Mouse (Mus musculus): Measurements from ENCODE around the gene Podxl. TPM values are rescaled to one million over a fixed set of nuclear protein-coding genes. Genes with fewer than 3 reads are reported as not detected.

The Podxl gene
- polyA plus RNA-seq, 1 experiment = 149 TPM

DNA sequence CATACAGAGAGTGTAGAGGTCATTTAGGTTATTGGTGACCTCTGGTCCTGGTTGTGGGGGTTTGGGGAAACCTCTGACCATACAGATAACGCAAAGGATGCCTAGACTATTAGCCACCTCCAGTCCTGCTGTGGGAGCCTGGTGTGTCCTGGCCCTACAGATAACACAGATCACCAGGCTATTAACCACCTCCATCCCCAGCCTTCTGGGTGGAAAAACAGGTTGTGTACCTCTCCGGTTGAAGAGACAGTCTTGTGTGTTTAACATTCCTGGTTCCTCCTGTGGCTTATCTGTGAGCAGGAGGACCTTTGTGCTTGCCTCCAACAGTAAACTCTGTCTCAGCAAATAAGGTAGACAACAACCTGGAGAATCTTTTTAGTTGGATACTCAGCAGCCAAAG, 27.0 kb upstream of the Podxl start:
- Histone ChIP-seq H3K27ac (ENCODE audit: insufficient read depth, low read depth, low read length) (no peak overlapping the region), H3K36me3 (ENCODE audit: control insufficient read depth, insufficient read depth, low read length) (no peaks in the 10 kb centered on the region), H3K4me1 (ENCODE audit: control insufficient read depth, insufficient read depth, low read length) (peaks cover 5% of the 10 kb centered on the region), H3K27me3 (replicated peaks; ENCODE audit: control insufficient read depth, insufficient read depth, low read length) (no peaks in the 10 kb centered on the region), H3K4me3 (ENCODE audit: insufficient read depth, low read depth, low read length) (no peak overlapping the region)
- no peak for DNase-seq
- 90% methylated on average over 2 of the region's 2 CpGs for WGBS
- TF ChIP-seq CTCF (conservative IDR thresholded peaks at IDR 0.05; ENCODE audit: insufficient read depth, insufficient read length, low read depth, low read length) (no peak), POLR2A (IDR thresholded peaks at IDR 0.05; ENCODE audit: low read depth, low read length) (no peak)

DNA sequence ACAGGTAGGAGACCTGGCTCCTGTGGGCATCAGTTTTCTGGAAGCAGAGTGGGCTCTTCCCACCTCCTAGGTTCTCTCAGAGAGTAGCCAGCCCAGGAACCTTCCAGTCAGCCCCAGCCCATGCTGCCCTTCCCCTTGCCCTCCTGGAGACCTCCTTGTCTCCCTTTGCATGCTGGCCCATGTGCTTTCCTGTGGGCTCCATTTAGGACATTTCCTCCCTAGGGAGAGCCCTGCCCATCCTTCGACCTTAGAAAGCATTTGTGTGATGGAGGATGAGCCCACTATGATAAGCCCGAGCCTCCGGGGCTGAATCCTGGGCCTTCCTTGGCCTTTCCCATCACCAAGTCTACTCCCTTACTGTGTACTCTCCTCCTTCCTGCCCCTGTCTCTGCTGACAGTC, 25.5 kb upstream of the Podxl start:
- H3K27me3 ChIP-seq (replicated peaks; ENCODE audit: control insufficient read depth, insufficient read depth, low read length) = no peaks in the 10 kb centered on the region
- H3K36me3 ChIP-seq (ENCODE audit: control insufficient read depth, insufficient read depth, low read length) = no peaks in the 10 kb centered on the region
- 78% methylated on average over 3 of the region's 3 CpGs for WGBS
- TF ChIP-seq POLR2A (IDR thresholded peaks at IDR 0.05; ENCODE audit: low read depth, low read length) = no peak
- no peak for TF ChIP-seq CTCF (conservative IDR thresholded peaks at IDR 0.05; ENCODE audit: insufficient read depth, insufficient read length, low read depth, low read length)
- H3K27ac ChIP-seq (ENCODE audit: insufficient read depth, low read depth, low read length) = peak overlapping the region; percentile 5
- H3K4me3 ChIP-seq (ENCODE audit: insufficient read depth, low read depth, low read length) = no peak overlapping the region
- peak; percentile 84 for DNase-seq
- peaks cover 5% of the 10 kb centered on the region for H3K4me1 ChIP-seq (ENCODE audit: control insufficient read depth, insufficient read depth, low read length)

DNA sequence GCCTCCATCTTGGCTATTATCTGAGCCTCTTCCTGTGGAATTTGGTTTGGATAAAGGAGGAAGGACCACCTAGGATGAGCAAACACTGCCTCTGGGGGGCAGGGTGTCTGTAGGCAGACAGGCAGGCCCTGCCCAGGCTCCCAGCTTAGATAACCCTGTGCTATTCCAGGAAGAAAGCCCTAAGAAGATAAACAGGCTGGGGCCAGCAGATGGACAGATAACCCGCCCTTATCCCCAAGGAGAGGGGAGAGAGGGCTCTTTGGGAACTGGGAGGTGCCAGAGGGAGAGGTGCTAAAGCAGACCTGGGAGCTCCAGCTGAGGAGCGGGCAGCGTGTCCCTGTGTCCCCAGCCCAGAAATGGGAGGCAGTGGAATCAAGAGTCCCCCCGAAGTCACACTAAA, 23.9 kb upstream of the Podxl start:
- H3K4me3 ChIP-seq (ENCODE audit: insufficient read depth, low read depth, low read length) = no peak overlapping the region
- no peak overlapping the region for H3K27ac ChIP-seq (ENCODE audit: insufficient read depth, low read depth, low read length)
- no peak for TF ChIP-seq POLR2A (IDR thresholded peaks at IDR 0.05; ENCODE audit: low read depth, low read length)
- no peak for TF ChIP-seq CTCF (conservative IDR thresholded peaks at IDR 0.05; ENCODE audit: insufficient read depth, insufficient read length, low read depth, low read length)
- H3K36me3 ChIP-seq (ENCODE audit: control insufficient read depth, insufficient read depth, low read length) = no peaks in the 10 kb centered on the region
- DNase-seq = peak; percentile 42
- 59% methylated on average over 4 of the region's 4 CpGs for WGBS
- H3K27me3 ChIP-seq (replicated peaks; ENCODE audit: control insufficient read depth, insufficient read depth, low read length) = no peaks in the 10 kb centered on the region
- peaks cover 3% of the 10 kb centered on the region; the same call in 1 of the 2 replicates for H3K4me1 ChIP-seq (ENCODE audit: control insufficient read depth, insufficient read depth, low read length)

DNA sequence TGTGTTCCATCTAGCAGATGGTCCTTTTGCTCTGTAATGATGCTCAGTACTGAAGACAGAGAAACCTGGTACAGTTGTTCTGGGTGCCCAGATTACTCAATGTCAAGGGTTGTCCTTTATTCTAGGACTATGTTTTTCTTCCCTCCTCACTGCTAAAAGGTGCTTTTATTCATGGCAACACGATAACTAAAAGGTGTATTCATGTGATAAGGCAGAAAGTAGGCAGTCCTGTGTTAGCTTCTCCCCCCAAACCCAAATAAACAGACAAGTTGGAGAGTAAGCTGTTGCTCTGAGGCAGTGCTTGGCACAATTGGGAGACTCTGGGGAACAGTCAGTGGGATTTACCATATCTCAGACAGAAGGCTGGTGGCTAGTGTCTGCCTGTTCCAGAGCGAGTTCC, 22.3 kb upstream of the Podxl start:
- H3K4me3 ChIP-seq (ENCODE audit: insufficient read depth, low read depth, low read length) = no peak overlapping the region
- H3K36me3 ChIP-seq (ENCODE audit: control insufficient read depth, insufficient read depth, low read length) = no peaks in the 10 kb centered on the region
- DNase-seq = no peak
- TF ChIP-seq POLR2A (IDR thresholded peaks at IDR 0.05; ENCODE audit: low read depth, low read length) (no peak), CTCF (conservative IDR thresholded peaks at IDR 0.05; ENCODE audit: insufficient read depth, insufficient read length, low read depth, low read length) (no peak)
- no peaks in the 10 kb centered on the region for H3K27me3 ChIP-seq (replicated peaks; ENCODE audit: control insufficient read depth, insufficient read depth, low read length)
- 90% methylated on average over 2 of the region's 2 CpGs for WGBS
- no peaks in the 10 kb centered on the region for H3K4me1 ChIP-seq (ENCODE audit: control insufficient read depth, insufficient read depth, low read length)
- no peak overlapping the region for H3K27ac ChIP-seq (ENCODE audit: insufficient read depth, low read depth, low read length)

DNA sequence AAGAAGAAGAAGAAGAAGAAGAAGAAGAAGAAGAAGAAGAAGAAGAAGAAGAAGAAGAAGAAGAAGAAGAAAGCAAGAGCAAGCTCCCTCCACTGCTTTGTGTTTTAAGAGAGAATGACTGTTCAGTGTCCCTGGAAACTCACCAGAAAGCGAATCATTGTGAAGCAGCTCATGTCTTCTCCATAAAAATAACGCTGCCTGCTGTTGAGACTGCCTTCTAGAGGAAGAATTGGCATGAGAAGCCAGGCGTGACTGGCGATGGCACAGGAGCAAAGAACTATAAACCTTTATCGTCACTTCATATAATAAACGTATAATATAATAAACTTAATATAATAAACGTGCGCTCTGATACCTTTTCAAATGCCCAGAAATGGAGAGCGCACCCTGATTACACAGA, 12.4 kb upstream of the Podxl start:
- no peaks in the 10 kb centered on the region for H3K36me3 ChIP-seq (ENCODE audit: control insufficient read depth, insufficient read depth, low read length)
- no peak overlapping the region for H3K4me3 ChIP-seq (ENCODE audit: insufficient read depth, low read depth, low read length)
- no peaks in the 10 kb centered on the region for H3K27me3 ChIP-seq (replicated peaks; ENCODE audit: control insufficient read depth, insufficient read depth, low read length)
- TF ChIP-seq CTCF (conservative IDR thresholded peaks at IDR 0.05; ENCODE audit: insufficient read depth, insufficient read length, low read depth, low read length) (no peak), POLR2A (IDR thresholded peaks at IDR 0.05; ENCODE audit: low read depth, low read length) (no peak)
- H3K27ac ChIP-seq (ENCODE audit: insufficient read depth, low read depth, low read length) = no peak overlapping the region
- no peaks in the 10 kb centered on the region for H3K4me1 ChIP-seq (ENCODE audit: control insufficient read depth, insufficient read depth, low read length)
- no peak for DNase-seq
- 87% methylated on average over 9 of the region's 9 CpGs for WGBS

DNA sequence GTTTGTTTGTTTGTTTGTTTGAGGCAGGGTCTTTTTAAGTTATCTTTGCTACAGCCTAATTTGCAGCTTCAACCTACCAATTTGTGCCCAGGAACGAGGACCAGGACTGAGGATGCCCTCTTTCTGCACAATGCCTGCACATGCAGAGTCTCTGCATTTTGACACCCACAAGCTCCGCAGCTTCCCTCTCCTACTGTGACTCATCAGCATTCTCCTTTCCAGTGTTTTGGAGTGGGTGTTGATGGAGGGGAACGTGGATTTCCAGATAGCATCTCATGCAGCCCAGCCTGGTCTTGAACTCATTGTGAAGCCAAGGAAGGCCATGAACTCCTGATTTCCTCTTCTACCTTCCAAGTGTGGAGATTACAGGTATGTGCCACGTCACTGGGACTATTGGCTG, 11.3 kb upstream of the Podxl start:
- Histone ChIP-seq H3K4me1 (ENCODE audit: control insufficient read depth, insufficient read depth, low read length) (no peaks in the 10 kb centered on the region), H3K36me3 (ENCODE audit: control insufficient read depth, insufficient read depth, low read length) (no peaks in the 10 kb centered on the region), H3K27ac (ENCODE audit: insufficient read depth, low read depth, low read length) (no peak overlapping the region), H3K4me3 (ENCODE audit: insufficient read depth, low read depth, low read length) (no peak overlapping the region), H3K27me3 (replicated peaks; ENCODE audit: control insufficient read depth, insufficient read depth, low read length) (no peaks in the 10 kb centered on the region)
- no peak for DNase-seq
- TF ChIP-seq POLR2A (IDR thresholded peaks at IDR 0.05; ENCODE audit: low read depth, low read length) (no peak), CTCF (conservative IDR thresholded peaks at IDR 0.05; ENCODE audit: insufficient read depth, insufficient read length, low read depth, low read length) (no peak)
- whole genome bisulfite sequencing = 70% methylated on average over 4 of the region's 4 CpGs

DNA sequence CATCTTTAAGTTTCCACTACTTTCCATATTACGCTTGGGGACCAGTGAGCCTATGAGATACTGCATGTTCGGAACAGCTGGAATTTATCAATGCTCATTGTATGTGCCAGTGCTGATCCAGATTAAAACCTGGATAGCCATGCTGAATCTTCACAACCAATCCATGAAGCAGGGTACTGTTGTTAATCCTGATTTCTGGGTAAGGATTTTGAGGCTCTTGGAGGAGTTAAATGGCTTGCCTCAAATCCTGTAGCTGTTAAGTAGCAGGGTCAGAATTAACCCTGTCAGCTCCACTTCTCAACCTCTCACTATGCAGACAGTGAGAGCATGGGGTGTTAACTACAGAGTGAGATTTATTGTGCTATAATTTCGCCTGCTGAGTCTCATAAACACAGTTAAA, 7.7 kb upstream of the Podxl start:
- Histone ChIP-seq H3K36me3 (ENCODE audit: control insufficient read depth, insufficient read depth, low read length) (no peaks in the 10 kb centered on the region), H3K27me3 (replicated peaks; ENCODE audit: control insufficient read depth, insufficient read depth, low read length) (no peaks in the 10 kb centered on the region), H3K4me3 (ENCODE audit: insufficient read depth, low read depth, low read length) (no peak overlapping the region), H3K27ac (ENCODE audit: insufficient read depth, low read depth, low read length) (no peak overlapping the region), H3K4me1 (ENCODE audit: control insufficient read depth, insufficient read depth, low read length) (no peaks in the 10 kb centered on the region)
- WGBS = 76% methylated on average over 3 of the region's 3 CpGs
- DNase-seq = no peak
- TF ChIP-seq POLR2A (IDR thresholded peaks at IDR 0.05; ENCODE audit: low read depth, low read length) = no peak
- no peak for TF ChIP-seq CTCF (conservative IDR thresholded peaks at IDR 0.05; ENCODE audit: insufficient read depth, insufficient read length, low read depth, low read length)

All from kidney, adult 2 months (tissue).